Mouse (Mus musculus): ENCODE results near the gene Otud3. TPM values are rescaled to one million over a fixed set of nuclear protein-coding genes. Genes with fewer than 3 reads are reported as not detected.

The Otud3 gene
- polyA plus RNA-seq, 1 experiment from 2014 or later = 3.6 TPM

GRCm38 (mm10) chr4:138859728-138860127 is 54.0 kb downstream of the Otud3 start:
- peak; percentile 64 for ATAC-seq
- no peaks in the 10 kb centered on the region for H3K4me1 ChIP-seq (replicated peaks; ENCODE audit: control insufficient read depth, insufficient read depth, low read length)
- H3K27me3 ChIP-seq (replicated peaks; ENCODE audit: control insufficient read depth, insufficient read depth, low read length) = no peaks in the 10 kb centered on the region
- H3K9me3 ChIP-seq (ENCODE audit: control insufficient read depth) = no peaks in the 10 kb centered on the region
- peak overlapping the region; percentile 37; the same call in 1 of the 2 replicates for H3K4me2 ChIP-seq (replicated peaks; ENCODE audit: low read depth)
- H3K4me3 ChIP-seq (ENCODE audit: low read depth, low read length) = no peak overlapping the region
- TF ChIP-seq CTCF (IDR thresholded peaks at IDR 0.05; ENCODE audit: low read depth) = peak; percentile 74
- no peak overlapping the region for H3K9ac ChIP-seq (ENCODE audit: low read depth, low read length)
- no peak overlapping the region for H3K27ac ChIP-seq (ENCODE audit: low read depth, low read length)
- no peaks in the 10 kb centered on the region for H3K36me3 ChIP-seq (ENCODE audit: control insufficient read depth, insufficient read depth)
- 4% methylated on average over 13 of the region's 13 CpGs for WGBS

- H3K4me3 ChIP-seq (ENCODE audit: low read depth, low read length) = no peak overlapping the region
- H3K9me3 ChIP-seq (ENCODE audit: control insufficient read depth) = no peaks in the 10 kb centered on the region
- TF ChIP-seq CTCF (IDR thresholded peaks at IDR 0.05; ENCODE audit: low read depth) = peak; percentile 64
- no peak for ATAC-seq
- 32% methylated on average over 9 of the region's 9 CpGs for WGBS
- H3K9ac ChIP-seq (ENCODE audit: low read depth, low read length) = no peak overlapping the region
- no peaks in the 10 kb centered on the region for H3K36me3 ChIP-seq (ENCODE audit: control insufficient read depth, insufficient read depth)
- H3K4me2 ChIP-seq (replicated peaks; ENCODE audit: low read depth) = peak overlapping the region; percentile 37; the same call in 1 of the 2 replicates
- no peaks in the 10 kb centered on the region for H3K4me1 ChIP-seq (replicated peaks; ENCODE audit: control insufficient read depth, insufficient read depth, low read length)
- H3K27me3 ChIP-seq (replicated peaks; ENCODE audit: control insufficient read depth, insufficient read depth, low read length) = no peaks in the 10 kb centered on the region
- H3K27ac ChIP-seq (ENCODE audit: low read depth, low read length) = no peak overlapping the region
These were observed 54.5 kb downstream of the Otud3 start for GRCm38 (mm10) chr4:138859245-138859644.

GRCm38 (mm10) chr4:138858446-138858845 is 55.3 kb downstream of the Otud3 start:
- Histone ChIP-seq H3K4me1 (replicated peaks; ENCODE audit: control insufficient read depth, insufficient read depth, low read length) (no peaks in the 10 kb centered on the region), H3K4me3 (ENCODE audit: low read depth, low read length) (no peak overlapping the region), H3K27ac (ENCODE audit: low read depth, low read length) (no peak overlapping the region), H3K9ac (ENCODE audit: low read depth, low read length) (no peak overlapping the region), H3K36me3 (ENCODE audit: control insufficient read depth, insufficient read depth) (no peaks in the 10 kb centered on the region), H3K4me2 (replicated peaks; ENCODE audit: low read depth) (no peak overlapping the region), H3K9me3 (ENCODE audit: control insufficient read depth) (no peaks in the 10 kb centered on the region), H3K27me3 (replicated peaks; ENCODE audit: control insufficient read depth, insufficient read depth, low read length) (no peaks in the 10 kb centered on the region)
- 79% methylated on average over 15 of the region's 15 CpGs for WGBS
- no peak for ATAC-seq
- no peak for TF ChIP-seq CTCF (IDR thresholded peaks at IDR 0.05; ENCODE audit: low read depth)

DNA sequence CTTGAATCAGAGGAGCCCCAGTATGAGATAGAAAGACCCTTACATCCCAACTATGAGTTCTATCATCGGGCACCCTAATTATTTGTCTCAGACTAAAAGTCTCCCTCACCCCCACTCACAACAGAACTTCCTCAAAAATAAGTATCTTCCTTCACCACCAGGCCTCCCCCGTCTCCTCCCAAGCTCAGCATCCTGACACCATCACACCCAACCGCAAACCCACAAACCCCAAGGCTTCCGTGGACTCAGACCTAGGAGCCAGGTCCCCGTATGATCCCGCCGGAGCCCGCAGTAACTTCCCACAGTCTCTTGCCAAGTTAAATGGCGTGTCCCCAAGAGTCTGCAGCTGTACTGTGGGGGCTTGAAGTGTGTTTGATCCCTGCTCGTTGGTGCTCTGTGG is 56.2 kb downstream of the Otud3 start:
- Histone ChIP-seq H3K27ac (ENCODE audit: low read depth, low read length) (no peak overlapping the region), H3K4me3 (ENCODE audit: low read depth, low read length) (no peak overlapping the region), H3K9ac (ENCODE audit: low read depth, low read length) (no peak overlapping the region), H3K36me3 (ENCODE audit: control insufficient read depth, insufficient read depth) (no peaks in the 10 kb centered on the region), H3K27me3 (replicated peaks; ENCODE audit: control insufficient read depth, insufficient read depth, low read length) (no peaks in the 10 kb centered on the region), H3K4me2 (replicated peaks; ENCODE audit: low read depth) (no peak overlapping the region), H3K9me3 (ENCODE audit: control insufficient read depth) (no peaks in the 10 kb centered on the region), H3K4me1 (replicated peaks; ENCODE audit: control insufficient read depth, insufficient read depth, low read length) (no peaks in the 10 kb centered on the region)
- ATAC-seq = no peak
- WGBS = 88% methylated on average over 10 of the region's 10 CpGs
- TF ChIP-seq CTCF (IDR thresholded peaks at IDR 0.05; ENCODE audit: low read depth) = no peak

DNA sequence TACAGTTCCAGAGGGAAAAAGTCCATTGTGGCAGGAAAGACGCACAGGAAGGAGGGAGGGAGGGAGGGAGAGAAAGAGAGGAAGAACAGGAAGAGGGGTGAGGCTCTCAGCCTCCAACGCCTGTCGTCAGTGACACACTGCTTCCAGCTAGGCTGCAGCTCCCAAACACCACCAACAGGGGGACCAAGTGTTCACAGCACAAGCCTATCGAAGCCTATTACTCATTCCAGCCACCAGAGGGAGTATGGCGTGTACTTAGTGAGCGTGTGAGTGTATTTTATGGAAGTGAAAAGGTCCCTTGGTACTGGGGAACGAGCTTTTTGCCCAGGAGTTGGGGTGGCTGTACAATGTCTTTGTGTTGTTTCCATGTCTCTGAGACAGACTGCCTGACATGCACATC is 57.3 kb downstream of the Otud3 start:
- Histone ChIP-seq H3K4me1 (replicated peaks; ENCODE audit: control insufficient read depth, insufficient read depth, low read length) (no peaks in the 10 kb centered on the region), H3K27ac (ENCODE audit: low read depth, low read length) (no peak overlapping the region), H3K4me2 (replicated peaks; ENCODE audit: low read depth) (no peak overlapping the region), H3K4me3 (ENCODE audit: low read depth, low read length) (no peak overlapping the region), H3K36me3 (ENCODE audit: control insufficient read depth, insufficient read depth) (no peaks in the 10 kb centered on the region), H3K27me3 (replicated peaks; ENCODE audit: control insufficient read depth, insufficient read depth, low read length) (no peaks in the 10 kb centered on the region), H3K9me3 (ENCODE audit: control insufficient read depth) (no peaks in the 10 kb centered on the region), H3K9ac (ENCODE audit: low read depth, low read length) (no peak overlapping the region)
- peak; percentile 99 for TF ChIP-seq CTCF (IDR thresholded peaks at IDR 0.05; ENCODE audit: low read depth)
- peak; percentile 68 for ATAC-seq
- 27% methylated on average over 7 of the region's 7 CpGs for WGBS

DNA sequence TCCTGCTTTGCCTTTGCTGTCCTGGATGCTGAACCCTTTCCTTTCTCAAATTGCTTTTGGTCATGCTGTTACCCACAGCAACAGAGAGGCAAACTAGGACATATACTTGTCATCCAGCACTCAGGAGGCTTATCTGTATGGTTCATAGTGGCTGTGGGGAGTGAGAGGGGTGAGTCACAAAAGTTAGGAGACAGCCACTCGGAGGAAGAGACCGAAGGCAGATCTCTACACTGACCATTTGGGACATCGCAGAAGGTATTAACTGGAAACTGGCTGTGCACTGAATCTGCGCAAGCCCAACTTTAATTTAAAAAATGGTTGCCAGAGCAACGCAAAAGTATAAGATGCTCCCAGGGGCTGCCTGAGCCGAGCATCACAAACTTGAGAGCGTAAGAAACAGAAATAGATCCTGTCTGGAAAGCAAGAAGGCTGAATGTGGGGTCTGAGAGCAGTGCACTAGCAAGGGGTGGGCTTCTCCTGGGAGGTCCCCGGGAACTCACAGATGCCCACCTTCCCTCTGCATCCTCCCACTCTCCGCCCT is 58.6 kb downstream of the Otud3 start:
- Histone ChIP-seq H3K27me3 (replicated peaks; ENCODE audit: control insufficient read depth, insufficient read depth, low read length) (no peaks in the 10 kb centered on the region), H3K9me3 (ENCODE audit: control insufficient read depth) (no peaks in the 10 kb centered on the region), H3K4me2 (replicated peaks; ENCODE audit: low read depth) (no peak overlapping the region), H3K9ac (ENCODE audit: low read depth, low read length) (no peak overlapping the region), H3K36me3 (ENCODE audit: control insufficient read depth, insufficient read depth) (no peaks in the 10 kb centered on the region), H3K27ac (ENCODE audit: low read depth, low read length) (no peak overlapping the region), H3K4me3 (ENCODE audit: low read depth, low read length) (no peak overlapping the region), H3K4me1 (replicated peaks; ENCODE audit: control insufficient read depth, insufficient read depth, low read length) (no peaks in the 10 kb centered on the region)
- ATAC-seq = no peak
- no peak for TF ChIP-seq CTCF (IDR thresholded peaks at IDR 0.05; ENCODE audit: low read depth)
- WGBS = 90% methylated on average over 9 of the region's 9 CpGs

GRCm38 (mm10) chr4:138852961-138853360 is 60.8 kb downstream of the Otud3 start:
- no peak overlapping the region for H3K9ac ChIP-seq (ENCODE audit: low read depth, low read length)
- H3K4me2 ChIP-seq (replicated peaks; ENCODE audit: low read depth) = no peak overlapping the region
- no peak for ATAC-seq
- H3K4me1 ChIP-seq (replicated peaks; ENCODE audit: control insufficient read depth, insufficient read depth, low read length) = no peaks in the 10 kb centered on the region
- no peaks in the 10 kb centered on the region for H3K9me3 ChIP-seq (ENCODE audit: control insufficient read depth)
- no peak overlapping the region for H3K27ac ChIP-seq (ENCODE audit: low read depth, low read length)
- H3K4me3 ChIP-seq (ENCODE audit: low read depth, low read length) = no peak overlapping the region
- no peaks in the 10 kb centered on the region for H3K36me3 ChIP-seq (ENCODE audit: control insufficient read depth, insufficient read depth)
- 59% methylated on average over 6 of the region's 6 CpGs for WGBS
- no peak for TF ChIP-seq CTCF (IDR thresholded peaks at IDR 0.05; ENCODE audit: low read depth)
- H3K27me3 ChIP-seq (replicated peaks; ENCODE audit: control insufficient read depth, insufficient read depth, low read length) = no peaks in the 10 kb centered on the region

Measured in intestine, postnatal 0 days (tissue).